34 mouse cellular contexts compared by ENCODE assay signal in the genomic region with DNA sequence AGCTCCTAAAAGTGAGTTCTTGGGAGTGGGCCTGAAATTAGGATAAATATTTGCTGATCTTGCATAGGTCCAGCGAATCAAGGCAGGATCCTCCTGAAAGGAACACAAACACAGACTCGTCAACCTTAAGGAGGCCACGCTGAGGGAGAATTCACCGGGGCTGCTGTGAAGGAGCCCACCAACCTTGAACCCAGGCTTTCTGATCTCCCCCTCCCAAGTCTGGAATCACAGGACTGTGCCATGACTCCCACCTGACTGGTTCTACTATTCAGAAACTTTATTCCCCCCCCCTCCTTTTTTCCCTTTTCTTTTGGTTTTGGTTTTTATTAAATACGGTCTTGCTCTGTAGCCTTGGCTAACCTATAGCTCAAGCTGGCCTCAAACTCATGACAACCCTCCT.
"Had no signal": no experiment of that assay in that cellular context is flagged by ENCODE, and none has a peak within 500 bp of the region (broad histone marks: within the 10 kb centered on the region; RNA-seq: fewer than 3 reads in every experiment).

No protein-coding gene starts in this region.

- H3K27me3 ChIP-seq: heart, embryonic 12.5 days; heart, embryonic 13.5 days; heart, embryonic 15.5 days; hindbrain, embryonic 12.5 days; hindbrain, embryonic 13.5 days; hindbrain, embryonic 15.5 days; intestine, embryonic 15.5 days; kidney, embryonic 15.5 days had no signal

- H3K4me3 ChIP-seq: heart, embryonic 12.5 days; heart, embryonic 13.5 days; heart, embryonic 15.5 days; hindbrain, embryonic 10.5 days; hindbrain, embryonic 12.5 days; hindbrain, embryonic 13.5 days; hindbrain, embryonic 15.5 days; intestine, embryonic 15.5 days; kidney, embryonic 15.5 days; layer of hippocampus, adult 2 months; left cerebral cortex, adult 2 months had no signal

- DNase-seq: heart, postnatal 10 days; heart, postnatal 14 days; heart, postnatal 36 days; heart, postnatal 4 days; kidney, adult 11 months; kidney, adult 18-20 months; kidney, adult 8-10 months; kidney, adult 9 months; kidney, postnatal 10 days; kidney, postnatal 14 days; kidney, postnatal 25 days; kidney, postnatal 36 days; kidney, postnatal 4 days; layer of hippocampus, adult 9-11 months; layer of hippocampus, postnatal 36 days had no signal

- H3K4me2 ChIP-seq: heart, embryonic 11.5 days; heart, embryonic 12.5 days; heart, embryonic 13.5 days; heart, embryonic 15.5 days; hindbrain, embryonic 12.5 days; hindbrain, embryonic 13.5 days; hindbrain, embryonic 14.5 days; hindbrain, embryonic 15.5 days; intestine, embryonic 15.5 days; kidney, embryonic 15.5 days had no signal

- H3K9me3 ChIP-seq: heart, embryonic 12.5 days; heart, embryonic 13.5 days; heart, embryonic 15.5 days; hindbrain, embryonic 10.5 days; hindbrain, embryonic 12.5 days; hindbrain, embryonic 13.5 days; hindbrain, embryonic 15.5 days; intestine, embryonic 15.5 days; kidney, embryonic 15.5 days had no signal

- ATAC-seq: hindbrain, embryonic 16.5 days; hindbrain, postnatal 0 days; inflammation-experienced regulatory T-cells, adult 6 months; intestine, embryonic 15.5 days; intestine, embryonic 16.5 days; intestine, postnatal 0 days had no signal

- H3K27ac ChIP-seq: heart, embryonic 13.5 days; heart, embryonic 15.5 days; hindbrain, embryonic 10.5 days; hindbrain, embryonic 12.5 days; hindbrain, embryonic 13.5 days; hindbrain, embryonic 14.5 days; hindbrain, embryonic 15.5 days; hindbrain, postnatal 0 days; intestine, embryonic 15.5 days; kidney, embryonic 15.5 days; kidney, postnatal 0 days; left cerebral cortex, adult 2 months had no signal

- H3K9ac ChIP-seq: heart, embryonic 12.5 days; heart, embryonic 13.5 days; heart, embryonic 15.5 days; hindbrain, embryonic 12.5 days; hindbrain, embryonic 13.5 days; hindbrain, embryonic 14.5 days; hindbrain, embryonic 15.5 days; intestine, embryonic 15.5 days; kidney, embryonic 15.5 days had no signal
